Mouse (Mus musculus) neural tube, embryonic 14.5 days (tissue): ENCODE results near the gene Srd5a1. TPM values are rescaled to one million over a fixed set of nuclear protein-coding genes. Genes with fewer than 3 reads are reported as not detected.
"Not testable (repeated sequence)": the region's sequence is repeated elsewhere in the genome, so short reads cannot be mapped to it uniquely, and the experiment has no call there.

Experiments
- ATAC-seq: fragments of 200-750 bp; cut with Nextera tagmentation; 2 replicates; pipeline ENCODE4 v1.8.0; 2017; ENCODE audit warnings: low read depth, mild to moderate bottlenecking, moderate TSS enrichment, moderate library complexity
- H3K27ac ChIP-seq: fragments of 300-500 bp; sonication (generic); 2 replicates; pipeline ENCODE4 v1.5.1; 2014; ENCODE audit warnings: low read depth, mild to moderate bottlenecking, control low read depth, low read length, moderate library complexity, mixed read lengths
- H3K27me3 ChIP-seq: fragments of 300-500 bp; sonication (generic); 2 replicates; pipeline ENCODE4 v1.6.1; 2014; ENCODE audit warnings: low read length; ENCODE audit not compliant: control insufficient read depth, insufficient read depth
- H3K36me3 ChIP-seq: fragments of 300-500 bp; sonication (generic); 2 replicates; pipeline ENCODE4 v1.6.1; 2014; ENCODE audit warnings: low read length, mixed read lengths; ENCODE audit not compliant: control insufficient read depth, insufficient read depth
- H3K4me1 ChIP-seq: fragments of 300-500 bp; sonication (generic); 2 replicates; pipeline ENCODE4 v1.6.1; 2014; ENCODE audit warnings: low read length; ENCODE audit not compliant: control insufficient read depth, insufficient read depth
- H3K4me2 ChIP-seq: fragments of 300-500 bp; sonication (generic); 2 replicates; pipeline ENCODE4 v1.6.1; 2014; ENCODE audit warnings: mild to moderate bottlenecking, low read depth, low read length, control low read depth
- H3K4me3 ChIP-seq: fragments of 300-500 bp; sonication (generic); 2 replicates; pipeline ENCODE4 v1.5.1; 2014; ENCODE audit warnings: low read depth, low read length, control low read depth, mixed read lengths
- H3K9ac ChIP-seq: fragments of 300-500 bp; sonication (generic); replicated peaks from 2 replicates; pipeline ENCODE4 v1.6.1; 2014; ENCODE audit warnings: low read depth, mild to moderate bottlenecking, control low read depth, low read length, mixed read lengths
- H3K9me3 ChIP-seq: fragments of 300-500 bp; sonication (generic); 2 replicates; pipeline ENCODE4 v1.6.1; 2016; ENCODE audit warnings: low read length; ENCODE audit not compliant: control insufficient read depth
- WGBS: fragments of 180-500 bp; shearing (Covaris S2); extraction: QIAGEN DNeasy Blood & Tissue Kit; methylation state at CpG from one replicate; pipeline ENCODE4 v1.1.7; 2014; 5-methylcytosine and 5-hydroxymethylcytosine counted together
- polyA plus RNA-seq: library from polyadenylated mRNA; unstranded; fragments of >200 nt; fragmentation: Nextera tagmentation; extraction: Ambion mirVana; gene quantifications from 2 replicates; pipeline ENCODE4 v1.2.1, GENCODE M21; 2014

The Srd5a1 gene
- polyA plus RNA-seq, 1 experiment from 2014 or later: 29.4 TPM

- no peak overlapping the region for H3K4me3 ChIP-seq
- WGBS: 91% methylated on average over 16 of the region's 16 CpGs
- no peaks in the 10 kb centered on the region for H3K36me3 ChIP-seq
- no peaks in the 10 kb centered on the region for H3K27me3 ChIP-seq
- no peak overlapping the region for H3K27ac ChIP-seq
- H3K4me1 ChIP-seq: no peaks in the 10 kb centered on the region
- H3K9me3 ChIP-seq: no peaks in the 10 kb centered on the region
- H3K4me2 ChIP-seq: no peak overlapping the region
- no peak for ATAC-seq
- H3K9ac ChIP-seq: no peak overlapping the region
Measured at GRCm38 (mm10) chr13:69577181-69577834, 33.9 kb downstream of the Srd5a1 start.

- H3K27ac ChIP-seq: no peak overlapping the region
- no peak overlapping the region; the same call in 1 of the 2 replicates for H3K9ac ChIP-seq
- H3K9me3 ChIP-seq: no peaks in the 10 kb centered on the region
- 66% methylated on average over 11 of the region's 11 CpGs for WGBS
- no peak for ATAC-seq
- H3K36me3 ChIP-seq: no peaks in the 10 kb centered on the region
- H3K4me1 ChIP-seq: no peaks in the 10 kb centered on the region
- H3K4me2 ChIP-seq: no peak overlapping the region
- H3K4me3 ChIP-seq: no peak overlapping the region
- no peaks in the 10 kb centered on the region for H3K27me3 ChIP-seq
Measured at GRCm38 (mm10) chr13:69576676-69577075, 34.6 kb downstream of the Srd5a1 start.

- WGBS: 94% methylated on average over 3 of the region's 3 CpGs
- H3K36me3 ChIP-seq: no peaks in the 10 kb centered on the region
- no peaks in the 10 kb centered on the region for H3K4me1 ChIP-seq
- H3K27ac ChIP-seq: no peak overlapping the region
- no peak overlapping the region for H3K4me3 ChIP-seq
- H3K9ac ChIP-seq: no peak overlapping the region
- no peaks in the 10 kb centered on the region for H3K9me3 ChIP-seq
- ATAC-seq: no peak
- H3K4me2 ChIP-seq: no peak overlapping the region
- no peaks in the 10 kb centered on the region for H3K27me3 ChIP-seq
Measured at GRCm38 (mm10) chr13:69572594-69572993, 38.6 kb downstream of the Srd5a1 start.

GRCm38 (mm10) chr13:69569201-69569600 is 42.0 kb downstream of the Srd5a1 start:
- H3K9ac ChIP-seq: no peak overlapping the region
- no peaks in the 10 kb centered on the region for H3K27me3 ChIP-seq
- H3K4me2 ChIP-seq: no peak overlapping the region
- no peaks in the 10 kb centered on the region for H3K9me3 ChIP-seq
- H3K4me1 ChIP-seq: no peaks in the 10 kb centered on the region
- 87% methylated on average over 9 of the region's 9 CpGs for WGBS
- ATAC-seq: no peak
- H3K36me3 ChIP-seq: no peaks in the 10 kb centered on the region
- H3K27ac ChIP-seq: no peak overlapping the region
- H3K4me3 ChIP-seq: no peak overlapping the region

- H3K9ac ChIP-seq, H3K27ac ChIP-seq, H3K27me3 ChIP-seq, ATAC-seq, H3K4me2 ChIP-seq, H3K4me1 ChIP-seq, H3K36me3 ChIP-seq, H3K4me3 ChIP-seq, H3K9me3 ChIP-seq: not testable (repeated sequence)
- 93% methylated on average over 4 of the region's 4 CpGs for WGBS
Measured at GRCm38 (mm10) chr13:69565401-69565800, 45.8 kb downstream of the Srd5a1 start.

GRCm38 (mm10) chr13:69564573-69564972 is 46.7 kb downstream of the Srd5a1 start:
- no peaks in the 10 kb centered on the region for H3K36me3 ChIP-seq
- no peaks in the 10 kb centered on the region for H3K27me3 ChIP-seq
- H3K4me3 ChIP-seq: no peak overlapping the region
- no peak overlapping the region for H3K9ac ChIP-seq
- no peak overlapping the region for H3K4me2 ChIP-seq
- no peaks in the 10 kb centered on the region for H3K9me3 ChIP-seq
- H3K4me1 ChIP-seq: no peaks in the 10 kb centered on the region
- no peak overlapping the region for H3K27ac ChIP-seq
- no peak for ATAC-seq

- 85% methylated on average over 3 of the region's 3 CpGs for WGBS
- Histone ChIP-seq H3K4me2 (no peak overlapping the region), H3K9ac (no peak overlapping the region), H3K27ac (no peak overlapping the region), H3K9me3 (no peaks in the 10 kb centered on the region), H3K27me3 (no peaks in the 10 kb centered on the region), H3K4me1 (no peaks in the 10 kb centered on the region), H3K36me3 (no peaks in the 10 kb centered on the region), H3K4me3 (no peak overlapping the region)
- no peak for ATAC-seq
Measured at GRCm38 (mm10) chr13:69563905-69564304, 47.3 kb downstream of the Srd5a1 start.

- WGBS: 79% methylated on average over 12 of the region's 12 CpGs
- H3K4me1 ChIP-seq: no peaks in the 10 kb centered on the region
- ATAC-seq: no peak
Measured at GRCm38 (mm10) chr13:69562654-69563574, 48.3 kb downstream of the Srd5a1 start.

GRCm38 (mm10) chr13:69562004-69562403 is 49.2 kb downstream of the Srd5a1 start:
- Histone ChIP-seq H3K27ac (no peak overlapping the region), H3K4me3 (no peak overlapping the region), H3K9ac (no peak overlapping the region), H3K4me2 (no peak overlapping the region), H3K4me1 (no peaks in the 10 kb centered on the region), H3K27me3 (no peaks in the 10 kb centered on the region), H3K9me3 (no peaks in the 10 kb centered on the region), H3K36me3 (no peaks in the 10 kb centered on the region)
- ATAC-seq: no peak
- WGBS: 81% methylated on average over 9 of the region's 9 CpGs

More at GRCm38 (mm10) chr13:69562654-69563574, 48.3 kb downstream of the Srd5a1 start:
- H3K4me3 ChIP-seq: no peak overlapping the region
- H3K9ac ChIP-seq: no peak overlapping the region
- H3K4me2 ChIP-seq: no peak overlapping the region
- H3K27me3 ChIP-seq: no peaks in the 10 kb centered on the region
- H3K36me3 ChIP-seq: no peaks in the 10 kb centered on the region
- H3K27ac ChIP-seq: no peak overlapping the region
- H3K9me3 ChIP-seq: no peaks in the 10 kb centered on the region
